Mouse (Mus musculus): ENCODE results near the gene Ube2d1.

DNA sequence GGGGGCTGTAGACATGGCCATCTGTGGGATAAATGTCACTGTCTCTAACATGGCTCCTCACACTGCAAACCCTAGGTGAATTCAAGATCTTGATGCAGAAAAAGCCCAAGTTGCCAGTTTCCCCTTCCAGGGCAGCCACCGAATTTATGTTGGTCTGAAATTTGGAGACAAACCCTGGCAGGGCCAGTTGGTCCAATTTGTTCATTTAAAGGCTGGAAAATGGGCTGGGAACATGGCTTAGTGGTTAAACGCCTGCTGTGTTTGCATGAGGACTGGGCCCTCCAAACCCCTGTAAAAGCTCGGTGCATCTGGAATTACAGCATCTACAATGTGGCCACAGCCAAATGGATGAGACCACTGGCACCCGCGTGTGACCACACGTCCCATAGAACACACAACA lies 44.2 kb upstream of the Ube2d1 start:
- TF ChIP-seq CTCF (IDR thresholded peaks at IDR 0.05; ENCODE audit: insufficient read depth, low read length) = no peak
- TF ChIP-seq POLR2A (IDR thresholded peaks at IDR 0.05; ENCODE audit: borderline replicate concordance, extremely low read depth, low read depth, low read length) = no peak

Data from lung, adult 2 months (tissue).